Mouse (Mus musculus) CH12.LX (cell line): ENCODE data around the gene Kctd10.

ENCODE experiments used
- BHLHE40 ChIP-seq: IDR thresholded peaks from 2 replicates; pipeline ENCODE4 v1.6.1; 2011; ENCODE audit warnings: mild to moderate bottlenecking, low read depth, low read length, improper control_type of control experiment
- CHD1 ChIP-seq: IDR thresholded peaks from 2 replicates; pipeline ENCODE4 v1.6.1; 2012; ENCODE audit warnings: low read depth, low read length, improper control_type of control experiment, inconsistent platforms
- CTCF ChIP-seq, 2 experiments: IDR thresholded peaks in 1 of 2; conservative IDR thresholded peaks in 1 of 2; 2 replicates each; pipeline ENCODE4 v1.5.1; 2011 to 2012; ENCODE audit warnings: low read depth in 2 of 2, low read length in 2 of 2, improper control_type of control experiment in 1 of 2, inconsistent platforms in 1 of 2, mild to moderate bottlenecking in 1 of 2, moderate library complexity in 1 of 2
- E2F4 ChIP-seq: IDR thresholded peaks from 2 replicates; pipeline ENCODE4 v1.6.1; 2011; ENCODE audit warnings: low read depth, low read length, improper control_type of control experiment; ENCODE audit not compliant: insufficient replicate concordance
- ELF1 ChIP-seq: IDR thresholded peaks from 2 replicates; pipeline ENCODE4 v1.6.1; 2014; ENCODE audit warnings: low read depth, mild to moderate bottlenecking, inconsistent platforms, low read length, improper control_type of control experiment
- NELFE ChIP-seq: IDR thresholded peaks from 2 replicates; pipeline ENCODE4 v1.6.1; 2011; ENCODE audit warnings: low read depth, low read length, improper control_type of control experiment
- POLR2A ChIP-seq: IDR thresholded peaks from 2 replicates; pipeline ENCODE4 v1.6.1; 2011; ENCODE audit warnings: low read depth, mild to moderate bottlenecking, improper control_type of control experiment, low read length
- USF2 ChIP-seq: conservative IDR thresholded peaks from 2 replicates; pipeline ENCODE4 v1.6.1; 2011; ENCODE audit warnings: low read depth, low read length, improper control_type of control experiment
- ZNF384 ChIP-seq: IDR thresholded peaks from 2 replicates; pipeline ENCODE4 v1.6.1; 2012; ENCODE audit warnings: low read depth, low read length, improper control_type of control experiment, inconsistent platforms

- TF ChIP-seq USF2 (no peak), CTCF (conservative IDR thresholded peaks at IDR 0.05 in 1 of 2, IDR thresholded peaks at IDR 0.05 in 1 of 2; ENCODE audit: low read depth in 2 of 2, low read length in 2 of 2) (no peak), POLR2A (no peak), BHLHE40 (no peak), CHD1 (no peak), ZNF384 (no peak), ELF1 (no peak), NELFE (no peak), E2F4 (no peak)
Measured at GRCm38 (mm10) chr5:114415606-114416005, 35.3 kb upstream of the Kctd10 start.
